Mouse (Mus musculus) c-Kit-positive CD71-negative TER-119-negative erythroid progenitor cells, embryonic 14.5 days (primary cell): ENCODE data around the gene Kdm2a.
A peak's percentile ranks its signal among the peaks of the same experiment; 100 is the strongest.

Experiments
- DNase-seq: peaks from one replicate; pipeline ENCODE4 v3.0.0-alpha.2; 2013; ENCODE audit warnings: low read depth

The Kdm2a gene

GRCm38 (mm10) chr19:4328737-4329304 is 69.3 kb downstream of the Kdm2a start:
- no peak for DNase-seq

GRCm38 (mm10) chr19:4326881-4327280 is 71.2 kb downstream of the Kdm2a start:
- DNase-seq, result no peak

DNA sequence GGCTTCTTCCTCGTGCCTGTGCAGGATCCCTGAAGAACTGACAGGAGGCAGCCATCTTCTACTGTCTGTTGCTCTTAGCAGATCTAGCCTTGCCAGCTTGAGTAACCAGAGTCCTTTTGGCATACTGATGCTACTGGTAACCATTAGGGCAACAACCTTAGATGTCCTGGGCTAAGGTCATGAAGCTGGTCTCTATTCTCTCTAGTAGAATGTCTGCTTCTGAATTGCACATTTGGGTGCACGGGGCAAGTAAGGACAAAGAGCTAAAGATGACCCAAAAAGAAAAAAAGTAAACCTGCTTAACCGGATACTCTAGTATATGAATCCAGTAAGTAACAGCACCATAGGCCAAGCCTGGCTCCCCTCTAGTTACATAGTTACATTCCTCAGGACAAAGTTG is 72.0 kb downstream of the Kdm2a start:
- no peak for DNase-seq

DNA sequence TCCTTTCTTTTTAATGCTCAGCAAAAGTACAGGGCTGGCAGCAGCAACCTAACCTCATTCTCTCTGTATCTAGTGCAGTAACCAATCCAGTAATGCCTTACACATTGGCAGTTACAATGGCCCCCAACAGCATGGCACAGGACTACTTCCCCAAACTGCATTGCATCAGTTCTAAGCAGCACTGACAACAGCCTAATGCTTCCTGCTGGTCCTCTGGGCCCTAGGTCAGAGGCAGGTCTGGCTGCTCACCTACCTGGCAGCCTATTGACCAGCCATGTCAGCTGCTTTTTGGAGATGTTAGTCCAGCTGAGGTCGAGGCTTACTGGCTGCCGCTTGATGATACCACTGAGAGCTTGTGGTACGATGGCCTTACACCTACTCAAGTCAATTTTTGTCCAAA is 76.0 kb downstream of the Kdm2a start:
- no peak for DNase-seq

DNA sequence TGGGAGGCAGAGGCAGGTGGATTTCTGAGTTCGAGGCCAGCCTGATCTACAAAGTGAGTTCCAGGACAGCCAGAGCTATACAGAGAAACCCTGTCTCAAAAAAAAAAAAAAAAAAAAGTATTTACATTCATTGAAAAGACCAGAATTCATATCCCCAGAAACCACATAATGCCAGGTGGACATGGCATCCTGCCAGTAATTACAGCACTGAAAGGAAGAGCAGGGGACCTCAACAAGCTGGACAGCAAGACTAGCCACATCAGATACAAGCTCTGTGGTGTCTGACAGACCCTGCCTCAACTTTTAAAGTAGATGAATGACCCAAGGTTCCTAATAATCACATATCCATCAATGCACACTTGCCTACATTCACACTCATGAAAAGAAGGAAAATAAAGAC is 76.5 kb downstream of the Kdm2a start:
- DNase-seq, result no peak

GRCm38 (mm10) chr19:4319272-4319671 is 78.8 kb downstream of the Kdm2a start:
- DNase-seq, result no peak

DNA sequence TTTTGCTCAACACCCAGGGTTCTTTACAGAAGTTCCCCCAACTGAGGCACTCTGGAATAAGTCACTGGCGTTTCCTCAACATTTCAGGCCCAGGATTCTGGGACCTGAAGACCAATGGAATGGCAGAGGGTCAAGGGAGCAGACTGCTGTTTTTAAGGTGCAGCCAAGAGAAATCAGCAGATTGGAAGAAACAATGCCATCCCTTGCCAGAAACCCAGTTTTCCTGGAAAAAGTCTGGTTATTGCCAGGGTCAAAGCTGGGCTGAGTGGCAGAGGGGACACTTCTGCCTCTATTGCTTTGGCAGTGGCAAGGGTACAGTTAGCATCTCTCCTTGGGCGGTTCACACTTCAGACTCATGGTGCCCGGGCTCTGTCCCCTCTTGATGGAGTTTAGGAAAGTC is 80.9 kb downstream of the Kdm2a start:
- DNase-seq, result no peak

DNA sequence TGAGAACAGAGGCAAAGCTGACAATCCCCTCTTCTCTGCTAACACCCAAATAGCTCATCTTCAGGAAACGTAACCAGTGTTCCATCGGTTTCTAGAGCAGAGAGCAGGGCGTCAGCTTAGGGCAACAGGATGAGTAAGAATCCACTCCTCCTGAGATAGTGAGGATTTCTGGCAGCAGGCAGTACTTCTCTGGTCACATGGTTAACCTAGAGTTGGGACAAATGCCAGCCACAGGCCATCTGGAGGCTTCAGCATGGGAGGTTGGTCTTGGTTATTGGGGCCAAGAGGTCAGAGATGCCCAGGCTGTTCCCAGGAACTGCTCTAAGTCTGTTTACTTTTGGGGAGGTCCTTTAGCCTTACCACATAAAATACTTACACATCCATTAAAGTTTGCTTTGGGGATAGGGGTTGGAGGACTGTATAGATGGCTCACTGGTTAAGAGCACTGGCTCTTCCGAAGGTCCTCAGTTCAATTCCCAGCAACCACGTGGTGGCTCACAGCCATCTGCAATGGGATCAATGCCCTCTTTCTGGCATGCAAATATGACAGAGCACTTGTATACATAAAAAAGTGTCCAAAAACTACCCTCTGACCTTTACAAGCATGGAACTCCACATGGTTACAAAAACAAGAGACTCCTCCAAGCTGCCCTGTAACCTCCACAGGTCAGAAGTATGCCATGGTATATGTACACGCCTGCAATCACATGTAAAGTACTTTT is 82.7 kb downstream of the Kdm2a start:
- no peak for DNase-seq

- DNase-seq, result peak; percentile 56
Observed at GRCm38 (mm10) chr19:4309776-4310185, 88.3 kb downstream of the Kdm2a start.

DNA sequence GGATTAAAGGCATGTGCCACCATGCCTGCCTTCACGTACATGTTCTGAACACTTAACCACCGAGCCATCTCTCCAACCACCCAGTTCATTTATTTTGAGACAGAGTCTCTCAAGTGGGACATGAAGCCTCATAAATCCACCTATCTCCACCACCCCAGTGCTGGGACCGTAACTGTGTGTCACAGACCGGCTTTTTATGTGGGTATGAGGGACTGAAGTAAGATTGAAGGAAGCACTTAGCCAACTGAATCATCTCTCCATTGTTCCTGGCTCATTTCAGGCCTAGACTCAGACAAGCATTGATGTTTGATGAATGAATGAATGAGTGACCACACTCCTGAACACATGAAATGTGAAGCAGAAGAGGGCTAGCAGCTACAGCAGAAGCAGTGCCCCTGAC is 88.8 kb downstream of the Kdm2a start:
- no peak for DNase-seq

GRCm38 (mm10) chr19:4306190-4306577 is 91.9 kb downstream of the Kdm2a start, which contains the start of gene Grk2:
Grk2 (minus strand) TSS chr19:4306222.
- DNase-seq, result no peak

GRCm38 (mm10) chr19:4305491-4306189 is 92.4 kb downstream of the Kdm2a start:
- DNase-seq, result no peak

- no peak for DNase-seq
Observed at GRCm38 (mm10) chr19:4304871-4305321, 93.2 kb downstream of the Kdm2a start.

GRCm38 (mm10) chr19:4304251-4304821 is 93.7 kb downstream of the Kdm2a start:
- DNase-seq, result no peak

GRCm38 (mm10) chr19:4303640-4303995 is 94.5 kb downstream of the Kdm2a start:
- DNase-seq, result no peak

DNA sequence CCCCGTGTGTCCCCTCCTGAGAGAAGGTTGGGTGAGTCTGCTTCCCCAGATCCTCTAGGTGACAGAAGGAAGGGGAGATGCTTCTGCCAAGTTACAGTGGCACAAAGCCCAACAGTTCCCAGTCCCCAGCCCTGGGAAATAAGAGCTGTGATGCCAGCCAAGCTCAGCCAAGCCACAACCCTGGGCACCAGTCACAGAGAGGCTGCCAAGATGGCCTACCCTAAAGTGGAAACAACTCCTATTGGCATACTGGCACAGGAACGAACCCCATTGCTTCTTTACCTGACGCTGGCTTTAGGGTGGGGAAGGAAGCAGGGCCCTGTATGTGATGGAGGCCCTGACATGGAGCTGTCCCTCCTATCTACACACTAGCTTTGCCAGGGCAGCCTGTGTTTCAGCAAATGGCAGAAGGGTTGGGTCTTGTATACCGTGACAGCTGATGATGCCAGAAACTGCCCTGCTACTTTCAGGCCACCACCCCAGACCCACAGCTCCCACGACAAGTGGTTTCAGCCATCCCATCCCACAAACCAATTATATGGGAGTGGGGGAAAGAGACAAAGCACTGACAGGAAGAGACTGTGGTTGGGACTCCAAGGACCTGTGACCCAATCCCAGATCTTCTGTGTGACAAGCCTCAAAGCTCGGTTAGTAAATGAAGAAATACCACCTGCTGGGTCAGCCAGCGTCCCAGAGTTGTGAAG is 95.0 kb downstream of the Kdm2a start:
- no peak for DNase-seq

GRCm38 (mm10) chr19:4301735-4302651 is 96.1 kb downstream of the Kdm2a start:
- no peak for DNase-seq

GRCm38 (mm10) chr19:4300852-4301734 is 97.0 kb downstream of the Kdm2a start:
- DNase-seq, result no peak

- DNase-seq, result peak; percentile 70
Observed at GRCm38 (mm10) chr19:4300271-4300704, 97.8 kb downstream of the Kdm2a start.
